Mouse (Mus musculus) lung, postnatal 0 days (tissue): ENCODE data around the gene Klc3. TPM values are rescaled to one million over a fixed set of nuclear protein-coding genes. Genes with fewer than 3 reads are reported as not detected.

Experiments used
- ATAC-seq: fragments of 200-750 bp; cut with Nextera tagmentation; 2 replicates; pipeline ENCODE4 v1.8.0; 2017; ENCODE audit warnings: moderate library complexity
- DNase-seq: peaks from one replicate; pipeline ENCODE4 v3.0.0-alpha.2; 2016; ENCODE audit warnings: low spot score
- H3K27ac ChIP-seq: fragments of 300-500 bp; sonication (generic); 2 replicates; pipeline ENCODE4 v1.5.1; 2014; ENCODE audit warnings: antibody characterized with exemption, mild to moderate bottlenecking, low read length, mixed read lengths
- H3K27me3 ChIP-seq: fragments of 300-500 bp; sonication (generic); replicated peaks from 2 replicates; pipeline ENCODE4 v1.6.1; 2014; ENCODE audit warnings: low read length, mixed read lengths; ENCODE audit not compliant: insufficient read depth
- H3K36me3 ChIP-seq: fragments of 300-500 bp; sonication (generic); 2 replicates; pipeline ENCODE4 v1.6.1; 2014; ENCODE audit warnings: low read length, mixed read lengths; ENCODE audit not compliant: insufficient read depth
- H3K4me1 ChIP-seq: fragments of 300-500 bp; sonication (generic); 2 replicates; pipeline ENCODE4 v1.6.1; 2014; ENCODE audit warnings: antibody characterized with exemption, low read depth, low read length, mixed read lengths; ENCODE audit not compliant: insufficient read depth
- H3K4me2 ChIP-seq: fragments of 300-500 bp; sonication (generic); replicated peaks from 2 replicates; pipeline ENCODE4 v1.6.1; 2014; ENCODE audit warnings: low read depth, mild to moderate bottlenecking, low read length, moderate library complexity, mixed read lengths
- H3K4me3 ChIP-seq: fragments of 300-500 bp; sonication (generic); 2 replicates; pipeline ENCODE4 v1.5.1; 2014; ENCODE audit warnings: low read depth, low read length
- H3K9ac ChIP-seq: fragments of 300-500 bp; sonication (generic); replicated peaks from 2 replicates; pipeline ENCODE4 v1.6.1; 2014; ENCODE audit warnings: low read depth, mild to moderate bottlenecking
- H3K9me3 ChIP-seq: fragments of 300-500 bp; sonication (generic); 2 replicates; pipeline ENCODE4 v1.6.1; 2016; ENCODE audit warnings: low read length, mixed read lengths
- CTCF ChIP-seq: IDR thresholded peaks from 2 replicates; pipeline ENCODE4 v1.5.1; 2016; ENCODE audit warnings: antibody characterized with exemption, mild to moderate bottlenecking
- EP300 ChIP-seq: IDR thresholded peaks from 2 replicates; pipeline ENCODE4 v1.6.1; 2016; ENCODE audit warnings: antibody characterized with exemption, mild to moderate bottlenecking, control low read depth
- WGBS: fragments of 180-500 bp; shearing (Covaris S2); extraction: QIAGEN DNeasy Blood & Tissue Kit; methylation state at CpG from one replicate; pipeline ENCODE4 v1.1.7; 2014; 5-methylcytosine and 5-hydroxymethylcytosine counted together
- polyA plus RNA-seq: library from polyadenylated mRNA; unstranded; fragments of >200 nt; fragmentation: Nextera tagmentation; extraction: Ambion mirVana; gene quantifications from 2 replicates; pipeline ENCODE4 v1.2.1, GENCODE M21; 2015

Gene Klc3
- polyA plus RNA-seq, 1 experiment from 2014 or later: 28.1 TPM

- Histone ChIP-seq H3K36me3 (peaks cover 9% of the 10 kb centered on the region), H3K9ac (peak overlapping the region; percentile 73), H3K27me3 (no peaks in the 10 kb centered on the region), H3K4me3 (peak overlapping the region; percentile 75), H3K27ac (no peak overlapping the region), H3K4me1 (0 out of 2 replicates have a peak, but pooled peaks cover 3% of the 10 kb centered on the region), H3K9me3 (no peaks in the 10 kb centered on the region), H3K4me2 (peak overlapping the region; percentile 88)
- no peak for TF ChIP-seq EP300
- no peak; the same call in 1 of the 2 replicates for TF ChIP-seq CTCF
- ATAC-seq (peak; percentile 66), DNase-seq (peak; percentile 55)
- 0% methylated on average over 30 of the region's 37 CpGs for WGBS
Measured at GRCm38 (mm10) chr7:19382166-19382541, 21.8 kb downstream of the Klc3 start.

DNA sequence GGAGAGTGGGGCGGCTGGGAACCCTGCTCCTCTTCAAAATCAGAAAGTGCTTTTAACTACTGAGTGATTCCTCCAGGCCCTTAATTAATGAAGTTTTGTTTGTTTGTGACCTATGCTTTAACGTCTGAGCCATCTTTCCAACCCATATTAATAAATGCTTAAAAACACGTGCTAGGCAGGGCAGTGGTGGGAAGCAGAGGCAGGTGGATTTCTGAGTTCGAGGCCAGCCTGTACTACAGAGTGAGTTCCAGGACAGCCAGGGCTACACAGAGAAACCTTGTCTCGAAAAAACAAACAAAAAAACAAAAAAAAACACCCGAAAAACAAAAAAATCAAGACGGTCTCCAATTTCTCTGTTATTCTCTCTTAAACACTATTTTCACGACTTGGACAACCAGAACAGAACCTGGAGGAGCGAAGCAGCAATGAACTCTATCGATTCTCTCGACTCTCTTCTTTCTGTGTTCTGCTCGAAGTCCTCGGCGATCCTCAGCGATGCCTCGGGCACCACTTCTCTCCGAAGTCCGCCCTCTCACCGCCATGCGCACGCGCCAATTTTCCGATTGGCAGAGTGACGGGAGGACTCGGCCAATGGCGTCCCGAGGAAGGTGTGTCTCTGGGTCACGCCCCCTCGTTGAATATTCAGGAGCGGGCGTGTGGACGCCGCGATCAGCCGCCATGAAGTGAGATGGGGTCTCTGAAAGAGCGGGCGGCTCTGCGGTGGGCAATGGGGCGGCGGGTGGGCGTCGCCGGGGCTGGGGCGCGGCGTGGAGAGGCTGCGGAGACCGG lies 22.3 kb downstream of the Klc3 start, which contains the start of gene Ercc2:
Gene Ercc2, plus strand, starts transcription at position 634 of the 789 bp plus-strand sequence.
- 6% methylated on average over 44 of the region's 48 CpGs for WGBS
- Histone ChIP-seq H3K36me3 (peaks cover 4% of the 10 kb centered on the region), H3K27ac (no peak within 1 kb of the TSS), H3K4me1 (0 out of 2 replicates have a peak, but pooled peaks cover 3% of the 10 kb centered on the region), H3K9me3 (no peaks in the 10 kb centered on the region), H3K4me3 (peak within 1 kb of the TSS; percentile 75), H3K4me2 (peak within 1 kb of the TSS; percentile 88), H3K27me3 (no peaks in the 10 kb centered on the region), H3K9ac (peak within 1 kb of the TSS; percentile 73)
- peak; percentile 99 for DNase-seq
- peak; percentile 97 for ATAC-seq
- TF ChIP-seq CTCF (no peak), EP300 (no peak)

- Histone ChIP-seq H3K9ac (no peak overlapping the region), H3K4me2 (no peak overlapping the region), H3K27me3 (no peaks in the 10 kb centered on the region), H3K4me1 (0 out of 2 replicates have a peak, but pooled peaks cover 3% of the 10 kb centered on the region), H3K36me3 (no peaks in the 10 kb centered on the region), H3K27ac (no peak overlapping the region), H3K4me3 (no peak overlapping the region), H3K9me3 (no peaks in the 10 kb centered on the region)
- WGBS: 59% methylated on average over 8 of the region's 8 CpGs
- no peak for TF ChIP-seq CTCF
- TF ChIP-seq EP300: no peak
- no peak for DNase-seq
- no peak for ATAC-seq
Measured at GRCm38 (mm10) chr7:19378049-19378448, 25.9 kb downstream of the Klc3 start.

DNA sequence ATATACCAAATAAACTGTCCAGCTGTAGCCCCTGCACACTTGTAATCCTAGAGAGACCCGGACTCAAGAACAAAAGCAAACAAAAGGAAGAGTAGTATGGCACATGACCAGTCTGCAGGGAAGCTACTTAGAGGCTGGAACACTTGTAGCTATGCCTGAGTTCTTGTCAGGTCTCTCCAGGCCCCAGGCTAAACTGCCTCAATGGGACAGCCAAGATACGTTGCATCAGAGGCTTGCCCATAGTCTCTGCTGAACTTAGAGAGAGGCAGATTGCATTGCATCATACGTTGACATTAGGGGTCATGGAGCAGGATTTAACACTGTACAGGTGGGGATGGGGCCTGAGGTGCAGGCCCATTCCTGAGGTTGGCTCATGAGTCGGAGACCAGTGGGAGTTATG lies 27.9 kb downstream of the Klc3 start:
- H3K4me1 ChIP-seq: no peaks in the 10 kb centered on the region
- no peaks in the 10 kb centered on the region for H3K36me3 ChIP-seq
- no peaks in the 10 kb centered on the region for H3K9me3 ChIP-seq
- H3K4me2 ChIP-seq: no peak overlapping the region
- TF ChIP-seq CTCF: no peak
- no peak for TF ChIP-seq EP300
- DNase-seq (peak; percentile 52), ATAC-seq (peak; percentile 71)
- 67% methylated on average over 4 of the region's 4 CpGs for WGBS
- no peak overlapping the region for H3K9ac ChIP-seq
- no peak overlapping the region for H3K4me3 ChIP-seq
- no peaks in the 10 kb centered on the region for H3K27me3 ChIP-seq
- H3K27ac ChIP-seq: no peak overlapping the region

- DNase-seq: no peak
- Histone ChIP-seq H3K4me2 (no peak overlapping the region), H3K9ac (no peak overlapping the region), H3K9me3 (no peaks in the 10 kb centered on the region), H3K36me3 (no peaks in the 10 kb centered on the region), H3K27me3 (no peaks in the 10 kb centered on the region), H3K4me3 (no peak overlapping the region), H3K4me1 (no peaks in the 10 kb centered on the region), H3K27ac (no peak overlapping the region)
- TF ChIP-seq CTCF: no peak
- ATAC-seq: no peak
- WGBS: 70% methylated on average over 17 of the region's 18 CpGs
Measured at GRCm38 (mm10) chr7:19375368-19375767, 28.5 kb downstream of the Klc3 start.

DNA sequence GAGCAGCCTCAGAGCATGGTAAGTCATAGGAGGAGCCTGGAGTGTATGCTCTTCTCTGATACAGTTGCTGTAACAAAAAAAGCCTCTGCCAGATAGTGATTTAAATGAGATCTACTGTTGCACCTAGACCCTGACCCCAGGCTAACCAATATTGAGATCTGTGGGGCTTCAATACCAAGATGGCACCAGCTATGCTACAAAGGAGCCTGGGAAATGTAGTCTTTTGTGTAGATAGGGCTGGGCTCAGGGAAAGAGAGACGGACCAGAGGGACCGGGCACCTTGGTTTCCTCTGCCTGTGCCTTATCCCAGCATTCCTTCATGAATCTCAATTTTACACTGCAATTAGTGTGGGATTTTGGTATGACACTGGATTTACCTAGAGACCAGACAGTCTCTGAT lies 30.5 kb downstream of the Klc3 start:
- H3K9ac ChIP-seq: no peak overlapping the region
- TF ChIP-seq CTCF (no peak), EP300 (no peak)
- H3K27me3 ChIP-seq: no peaks in the 10 kb centered on the region
- ATAC-seq (no peak), DNase-seq (no peak)
- H3K9me3 ChIP-seq: no peaks in the 10 kb centered on the region
- 85% methylated on average over 2 of the region's 2 CpGs for WGBS
- H3K4me2 ChIP-seq: no peak overlapping the region
- H3K4me3 ChIP-seq: no peak overlapping the region
- peaks cover 4% of the 10 kb centered on the region; the same call in 1 of the 2 replicates for H3K4me1 ChIP-seq
- H3K27ac ChIP-seq: no peak overlapping the region
- H3K36me3 ChIP-seq: no peaks in the 10 kb centered on the region
